Mouse (Mus musculus): ENCODE data around the gene Ajm1.

DNA sequence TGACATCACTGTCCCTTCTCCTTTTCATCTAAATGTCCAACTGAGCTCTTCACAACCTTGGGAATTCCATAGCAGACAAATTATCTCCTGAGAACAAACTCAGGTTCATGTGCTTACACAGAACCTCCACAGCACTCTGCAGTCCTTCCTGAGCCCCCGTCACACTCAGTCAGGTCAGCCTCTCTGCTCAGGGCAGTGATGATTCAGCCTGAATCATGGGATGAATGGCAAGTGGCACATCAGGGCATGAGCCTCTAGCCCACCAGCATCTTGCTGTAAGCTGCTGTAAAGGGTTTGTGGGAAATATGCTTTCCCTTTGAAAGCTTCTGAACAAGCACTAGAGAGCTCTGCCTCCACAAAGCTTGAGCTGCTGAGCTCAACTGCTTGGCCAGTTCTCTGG lies 17.2 kb upstream of the Ajm1 start:
- TF ChIP-seq CTCF (IDR thresholded peaks at IDR 0.05; ENCODE audit: low read depth) (no peak), EP300 (IDR thresholded peaks at IDR 0.05; ENCODE audit: low read depth) (no peak)
